Mouse (Mus musculus): ENCODE data around the gene Gm10309.

- TF ChIP-seq POLR2A (IDR thresholded peaks at IDR 0.05; ENCODE audit: control insufficient read depth, low read depth, low read length) (no peak), CTCF (IDR thresholded peaks at IDR 0.05; ENCODE audit: control insufficient read depth, insufficient read depth, insufficient replicate concordance, low read depth, low read length) (no peak)
Measured at GRCm38 (mm10) chr17:86539881-86540430, 34.9 kb upstream of the Gm10309 start.

Data from testis, adult 2 months (tissue).